Mouse (Mus musculus): Measurements from ENCODE around the gene Qrich1. TPM values are rescaled to one million over a fixed set of nuclear protein-coding genes. Genes with fewer than 3 reads are reported as not detected.
A peak's percentile ranks its signal among the peaks of the same experiment; 100 is the strongest.

The Qrich1 gene
- total RNA-seq, 2 experiments from 2014 or later = 123 to 130 TPM

- peak in 1 of 2 experiments; percentile 39 for DNase-seq (ENCODE audit: low spot score in 2 of 2)
Observed at GRCm38 (mm10) chr9:108492043-108492750, 24.4 kb upstream of the Qrich1 start.

- DNase-seq (ENCODE audit: low spot score in 2 of 2) = no peak
Observed at GRCm38 (mm10) chr9:108493246-108493645, 23.4 kb upstream of the Qrich1 start.

- no peak for DNase-seq (ENCODE audit: low spot score in 2 of 2)
Observed at GRCm38 (mm10) chr9:108494146-108494825, 22.3 kb upstream of the Qrich1 start.

- no peak for DNase-seq (ENCODE audit: low spot score in 2 of 2)
Observed at GRCm38 (mm10) chr9:108494905-108495304, 21.7 kb upstream of the Qrich1 start.

- DNase-seq (ENCODE audit: low spot score in 2 of 2) = no peak
Observed at GRCm38 (mm10) chr9:108499231-108499630, 17.4 kb upstream of the Qrich1 start.

GRCm38 (mm10) chr9:108499943-108500342, 16.7 kb upstream of the Qrich1 start:
- DNase-seq (ENCODE audit: low spot score in 2 of 2) = no peak

- no peak for DNase-seq (ENCODE audit: low spot score in 2 of 2)
Observed at GRCm38 (mm10) chr9:108506901-108507300, 9.7 kb upstream of the Qrich1 start.

- DNase-seq (ENCODE audit: low spot score in 2 of 2) = peak; percentile 91 to 96
Observed at GRCm38 (mm10) chr9:108507619-108508434, 8.8 kb upstream of the Qrich1 start, which contains the start of gene Qars. Gene Qars (plus strand): TSS chr9:108507706.

GRCm38 (mm10) chr9:108508776-108509175, 7.8 kb upstream of the Qrich1 start:
- no peak for DNase-seq (ENCODE audit: low spot score in 2 of 2)

GRCm38 (mm10) chr9:108517253-108517930, 786 bp downstream of the Qrich1 start:
- peak; percentile 84 to 88 for DNase-seq (ENCODE audit: low spot score in 2 of 2)

- peak in 1 of 2 experiments; percentile 60 for DNase-seq (ENCODE audit: low spot score in 2 of 2)
Observed at GRCm38 (mm10) chr9:108517931-108518332, 1.3 kb downstream of the Qrich1 start.

GRCm38 (mm10) chr9:108521604-108522003, 5.0 kb downstream of the Qrich1 start:
- DNase-seq (ENCODE audit: low spot score in 2 of 2) = no peak

- no peak for DNase-seq (ENCODE audit: low spot score in 2 of 2)
Observed at GRCm38 (mm10) chr9:108523341-108523740, 6.7 kb downstream of the Qrich1 start.

- no peak for DNase-seq (ENCODE audit: low spot score in 2 of 2)
Observed at GRCm38 (mm10) chr9:108525400-108525799, 8.8 kb downstream of the Qrich1 start.

- no peak for DNase-seq (ENCODE audit: low spot score in 2 of 2)
Observed at GRCm38 (mm10) chr9:108530954-108531353, 14.3 kb downstream of the Qrich1 start.

GRCm38 (mm10) chr9:108531496-108531895, 14.9 kb downstream of the Qrich1 start:
- DNase-seq (ENCODE audit: low spot score in 2 of 2) = no peak

- no peak for DNase-seq (ENCODE audit: low spot score in 2 of 2)
Observed at GRCm38 (mm10) chr9:108540846-108541245, 24.2 kb downstream of the Qrich1 start.

- DNase-seq (ENCODE audit: low spot score in 2 of 2) = no peak
Observed at GRCm38 (mm10) chr9:108545986-108546385, 29.4 kb downstream of the Qrich1 start.

GRCm38 (mm10) chr9:108546875-108547274, 30.3 kb downstream of the Qrich1 start:
- no peak for DNase-seq (ENCODE audit: low spot score in 2 of 2)

- DNase-seq (ENCODE audit: low spot score in 2 of 2) = no peak
Observed at GRCm38 (mm10) chr9:108559169-108559568, 42.6 kb downstream of the Qrich1 start.

GRCm38 (mm10) chr9:108560227-108560841, 43.7 kb downstream of the Qrich1 start, which contains the start of gene Impdh2:
Gene Impdh2 (plus strand): TSS chr9:108560286.
- peak; percentile 94 to 96 for DNase-seq (ENCODE audit: low spot score in 2 of 2)
